Mouse (Mus musculus): ENCODE data around the gene Dok4.
"Not testable (repeated sequence)": the region's sequence is repeated elsewhere in the genome, so short reads cannot be mapped to it uniquely, and the experiment has no call there.

Gene Dok4

DNA sequence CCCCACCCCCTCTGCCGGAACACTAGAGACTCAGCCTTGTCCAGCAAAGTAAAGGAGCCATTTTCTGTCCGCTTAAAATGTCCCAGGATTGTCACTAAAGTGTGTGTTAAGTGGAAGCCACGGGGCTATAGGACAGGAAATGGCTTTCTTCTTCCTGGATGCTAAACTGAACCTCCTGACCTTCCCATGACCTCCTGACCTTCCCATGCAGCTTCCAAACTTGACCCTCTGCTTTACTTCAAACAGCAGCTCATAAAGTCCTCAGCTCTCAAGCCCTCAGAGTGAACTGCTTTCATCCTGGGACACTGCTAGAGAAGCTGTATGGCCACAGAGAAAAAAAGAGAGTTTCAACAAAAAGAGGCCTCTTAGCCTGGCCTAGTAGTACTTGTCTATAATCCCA lies 690 bp upstream of the Dok4 start:
- DNase-seq (ENCODE audit: low spot score), result no peak

- DNase-seq (ENCODE audit: low spot score), result no peak
Observed at GRCm38 (mm10) chr8:94875871-94876150, 319 bp downstream of the Dok4 start.

DNA sequence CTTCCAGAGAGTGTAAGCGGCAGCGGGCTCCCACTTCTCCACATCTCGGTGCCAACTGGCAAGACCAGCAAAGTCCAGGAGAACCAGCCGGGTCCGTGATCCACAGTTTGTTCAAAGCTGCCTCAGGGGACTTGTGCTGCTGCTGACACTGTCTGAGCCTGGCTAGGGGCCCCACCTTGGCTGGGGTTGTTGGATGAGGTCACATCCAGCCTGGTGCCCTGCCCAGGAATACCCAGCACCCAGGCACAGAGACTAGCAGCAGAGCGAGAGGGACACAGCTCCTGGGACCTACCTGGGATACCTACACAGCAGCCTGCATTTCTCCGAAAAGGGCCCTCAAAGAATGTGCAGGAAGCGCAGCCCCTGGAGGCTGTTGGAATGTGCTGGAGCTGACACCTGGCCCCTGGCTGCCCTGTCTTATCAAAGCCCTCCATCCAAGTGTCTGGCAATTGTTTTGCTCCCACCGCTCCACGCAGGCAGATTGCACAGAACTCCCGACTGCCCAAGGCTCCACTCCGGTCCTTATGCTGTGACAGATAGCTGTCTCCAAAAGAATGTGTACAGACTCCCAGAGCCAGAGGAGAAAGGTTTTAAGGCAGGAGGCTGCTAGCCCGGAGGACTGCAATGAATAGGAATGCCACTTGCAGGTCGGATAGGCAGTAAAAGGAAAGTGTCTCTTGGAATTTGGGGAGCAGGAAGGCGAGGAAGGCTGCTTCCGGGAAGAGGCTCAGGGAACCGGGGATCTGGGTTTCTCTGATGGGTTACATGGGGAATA lies 847 bp downstream of the Dok4 start:
- no peak for DNase-seq (ENCODE audit: low spot score)

GRCm38 (mm10) chr8:94874358-94874757 lies 1.8 kb downstream of the Dok4 start:
- peak; percentile 76 for DNase-seq (ENCODE audit: low spot score)

DNA sequence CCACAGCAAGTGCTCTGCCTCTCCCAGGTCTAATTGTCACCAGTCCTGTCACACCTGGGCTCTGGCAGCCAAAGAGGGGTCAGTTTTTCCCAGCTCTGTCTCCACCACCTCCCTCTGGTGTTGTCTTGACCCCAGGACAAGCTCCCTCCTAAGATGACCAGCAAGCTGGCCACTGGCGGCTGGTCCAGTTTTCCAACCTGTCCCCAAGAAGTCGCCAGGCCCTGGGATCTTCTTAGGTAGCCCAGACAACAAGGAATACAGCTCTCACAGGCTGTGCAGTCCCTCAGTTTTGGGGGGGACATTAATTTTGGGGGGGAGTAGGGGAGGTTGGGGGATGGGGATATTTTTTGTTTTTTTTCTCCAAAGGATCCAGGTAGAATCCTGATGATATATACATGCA lies 3.6 kb downstream of the Dok4 start:
- DNase-seq (ENCODE audit: low spot score), result no peak

DNA sequence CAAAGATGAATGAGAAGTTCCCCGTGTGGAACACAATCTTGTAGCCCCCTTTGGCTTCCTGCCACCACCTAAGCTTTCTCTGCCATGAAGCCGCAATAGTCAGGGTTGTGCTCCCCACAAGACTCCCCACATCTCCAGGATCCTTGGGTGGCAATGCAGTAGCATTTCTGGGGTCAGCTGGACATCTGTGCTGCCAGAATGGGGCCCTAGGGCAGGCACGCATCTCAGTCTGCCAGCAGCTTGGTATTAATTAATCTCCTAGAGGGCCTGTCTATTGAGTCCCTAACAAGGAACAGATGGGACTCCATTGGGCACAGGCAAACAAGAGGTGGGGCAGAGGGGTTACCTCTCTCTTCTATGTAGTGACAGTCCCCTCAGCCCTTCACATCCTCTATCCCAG lies 4.0 kb downstream of the Dok4 start:
- DNase-seq (ENCODE audit: low spot score), result no peak

DNA sequence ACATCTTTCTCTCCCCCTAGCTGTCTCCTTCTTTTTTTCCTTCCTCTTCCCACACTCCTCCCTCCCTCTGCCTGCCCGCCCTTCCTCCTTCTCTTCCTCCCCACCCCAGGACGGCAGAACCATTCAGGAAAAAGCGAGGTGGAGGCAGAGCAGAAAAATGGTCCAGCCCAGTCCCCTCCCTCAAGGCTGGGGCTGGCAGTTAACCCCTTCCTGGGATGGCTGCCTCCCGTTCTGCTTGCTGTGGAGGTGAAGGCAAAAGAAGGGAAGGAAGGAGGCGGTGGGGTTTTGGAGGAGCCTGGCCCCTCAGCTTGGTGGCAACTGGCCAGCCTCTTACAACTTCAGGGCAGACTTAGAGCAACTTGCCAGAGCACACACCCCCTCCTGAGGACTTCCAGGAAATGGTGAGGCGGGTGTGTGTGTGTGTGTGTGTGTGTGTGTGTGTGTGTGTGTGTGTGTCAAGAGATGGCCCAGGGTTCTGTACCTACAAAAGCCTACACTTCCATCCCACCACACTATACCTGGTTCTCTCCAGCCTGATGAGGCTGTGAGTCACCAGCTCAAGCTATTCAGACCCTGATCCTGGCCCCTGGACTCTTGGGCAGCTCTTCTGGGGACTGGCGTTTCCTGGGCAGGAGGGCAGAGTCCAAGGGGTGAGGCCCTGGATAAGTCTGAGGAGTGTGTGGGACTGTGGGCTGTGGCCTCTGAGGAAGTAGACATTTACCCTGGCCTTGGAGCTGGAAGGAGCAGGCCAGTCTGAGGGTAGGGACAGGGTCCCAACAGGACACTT lies 4.8 kb downstream of the Dok4 start:
- DNase-seq (ENCODE audit: low spot score), result peak; percentile 73

- DNase-seq (ENCODE audit: low spot score), result no peak
Observed at GRCm38 (mm10) chr8:94870474-94871107, 5.5 kb downstream of the Dok4 start.

- DNase-seq (ENCODE audit: low spot score), result no peak
Observed at GRCm38 (mm10) chr8:94870003-94870402, 6.1 kb downstream of the Dok4 start.

GRCm38 (mm10) chr8:94869146-94869545 lies 7.0 kb downstream of the Dok4 start:
- no peak for DNase-seq (ENCODE audit: low spot score)

- DNase-seq (ENCODE audit: low spot score), result no peak
Observed at GRCm38 (mm10) chr8:94866921-94867320, 9.2 kb downstream of the Dok4 start.

- no peak for DNase-seq (ENCODE audit: low spot score)
Observed at GRCm38 (mm10) chr8:94865292-94865691, 10.8 kb downstream of the Dok4 start.

DNA sequence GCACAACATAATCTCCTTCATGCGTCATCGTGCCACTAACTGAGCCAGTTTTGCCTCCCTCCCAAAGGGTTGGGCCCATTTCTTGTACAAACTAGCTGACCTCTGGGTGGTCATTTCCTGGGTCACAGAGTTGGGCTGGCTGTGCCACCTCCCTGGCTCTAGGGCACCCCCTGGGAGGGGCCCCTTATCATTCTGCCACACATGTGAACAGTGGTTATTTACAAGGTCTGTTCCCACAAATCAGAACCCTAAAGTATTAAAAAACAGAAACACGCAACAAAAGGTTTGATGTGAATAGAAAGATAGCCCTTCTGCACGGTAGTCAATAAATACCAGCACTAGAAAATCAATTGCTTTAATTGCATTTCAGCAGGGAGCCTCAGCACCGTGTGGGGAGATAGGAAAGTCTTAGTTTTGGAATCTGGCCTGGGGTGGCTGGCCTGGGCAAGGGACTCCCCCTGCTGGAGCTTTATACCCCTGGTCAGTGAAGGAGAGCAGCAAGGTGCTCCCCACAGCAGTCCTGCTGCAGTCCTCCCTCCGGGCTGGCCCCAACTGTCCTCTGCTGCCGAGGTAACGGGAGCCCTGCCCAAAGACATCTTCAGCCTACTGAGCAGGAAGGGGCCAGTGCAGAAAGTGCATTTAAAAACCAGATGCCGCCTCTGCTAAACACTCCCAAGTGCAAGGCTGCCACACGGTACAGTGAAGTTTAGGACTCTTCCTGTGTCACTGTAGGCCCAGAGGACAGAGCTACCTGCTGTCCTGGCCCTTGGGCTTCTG lies 12.0 kb downstream of the Dok4 start:
- no peak for DNase-seq (ENCODE audit: low spot score)

GRCm38 (mm10) chr8:94862487-94863220 lies 13.5 kb downstream of the Dok4 start:
- DNase-seq (ENCODE audit: low spot score), result no peak

- peak; percentile 67 for DNase-seq (ENCODE audit: low spot score)
Observed at GRCm38 (mm10) chr8:94861352-94861910, 14.7 kb downstream of the Dok4 start.

- DNase-seq (ENCODE audit: low spot score), result peak; percentile 90
Observed at GRCm38 (mm10) chr8:94857346-94858173, 18.6 kb downstream of the Dok4 start, which contains the start of gene Polr2c. TSS of gene Polr2c (plus strand) at chr8:94857450.

DNA sequence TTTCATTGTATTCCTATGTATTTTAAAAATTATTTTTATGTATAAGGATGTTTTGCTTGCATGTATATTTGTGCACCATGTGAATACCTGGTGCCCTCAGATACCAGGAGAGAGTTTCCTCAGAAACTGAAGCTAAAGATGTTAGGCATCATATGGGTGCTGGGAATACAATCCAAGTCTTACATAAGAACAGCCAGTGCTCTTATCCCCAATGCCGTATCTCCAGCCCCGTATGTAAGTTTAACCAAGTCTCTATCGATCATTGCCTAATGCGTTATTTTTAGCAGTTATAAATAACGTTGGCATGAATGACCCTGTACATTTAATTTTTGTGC lies 19.2 kb downstream of the Dok4 start:
- no peak for DNase-seq (ENCODE audit: low spot score)

GRCm38 (mm10) chr8:94854761-94855160 lies 21.4 kb downstream of the Dok4 start:
- DNase-seq (ENCODE audit: low spot score), result not testable (repeated sequence)

GRCm38 (mm10) chr8:94850049-94850448 lies 26.1 kb downstream of the Dok4 start:
- DNase-seq (ENCODE audit: low spot score), result no peak

DNA sequence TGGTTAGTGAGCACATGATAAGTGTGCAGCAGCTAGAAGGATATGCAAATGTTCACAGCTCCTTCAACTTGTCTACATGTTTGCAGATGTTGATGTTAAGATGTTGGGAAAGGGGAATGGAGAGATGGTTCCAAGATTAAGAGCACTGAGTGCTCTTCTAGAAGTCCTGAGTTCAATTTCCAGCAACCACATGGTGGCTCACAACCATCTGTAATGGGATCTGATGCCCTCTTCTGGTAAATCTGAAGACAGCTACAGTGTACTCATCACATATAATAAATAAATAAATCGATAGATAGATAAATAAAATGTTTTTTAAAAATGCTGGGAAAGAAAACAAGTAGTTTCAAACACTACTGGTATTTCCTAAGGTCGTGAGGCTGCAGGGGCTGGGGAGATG lies 34.9 kb downstream of the Dok4 start:
- DNase-seq (ENCODE audit: low spot score), result no peak

- peak; percentile 72 for DNase-seq (ENCODE audit: low spot score)
Observed at GRCm38 (mm10) chr8:94838600-94838999, 37.5 kb downstream of the Dok4 start.

Data from urinary bladder, postnatal 14 days (tissue).